Mouse (Mus musculus): Measurements from ENCODE around the gene Prkrip1. TPM values are rescaled to one million over a fixed set of nuclear protein-coding genes. Genes with fewer than 3 reads are reported as not detected.

Gene Prkrip1
- polyA plus RNA-seq, 1 experiment from 2014 or later = 60.1 TPM

Other genes with a start within 250 kb of the Prkrip1 start
- gene Ssc4d, start 224.4 kb downstream of the Prkrip1 start, polyA plus RNA-seq (2015; fragmentation: Nextera tagmentation; extraction: Ambion mirVana) = 4.4 and 4.5 TPM in 2 replicates
- gene Zp3, start 218.9 kb downstream of the Prkrip1 start, polyA plus RNA-seq (2015; fragmentation: Nextera tagmentation; extraction: Ambion mirVana) = 0.22 and 0.47 TPM in 2 replicates
- 35.2 and 37.9 TPM in 2 replicates for gene Dtx2, start 204.2 kb downstream of the Prkrip1 start, polyA plus RNA-seq (2015; fragmentation: Nextera tagmentation; extraction: Ambion mirVana)
- 0.14 and 0.15 TPM in 2 replicates for gene Upk3b, start 160.5 kb downstream of the Prkrip1 start, polyA plus RNA-seq (2015; fragmentation: Nextera tagmentation; extraction: Ambion mirVana)
- gene Upk3bl, start 144.5 kb downstream of the Prkrip1 start, polyA plus RNA-seq (2015; fragmentation: Nextera tagmentation; extraction: Ambion mirVana) = 2.2 and 3.5 TPM in 2 replicates
- gene Rasa4, start 115.0 kb downstream of the Prkrip1 start, polyA plus RNA-seq (2015; fragmentation: Nextera tagmentation; extraction: Ambion mirVana) = 17.0 and 18.5 TPM in 2 replicates
- 233 and 254 TPM in 2 replicates for gene Polr2j, start 82.3 kb downstream of the Prkrip1 start, polyA plus RNA-seq (2015; fragmentation: Nextera tagmentation; extraction: Ambion mirVana)
- 44.6 and 45.4 TPM in 2 replicates for gene Lrwd1, start 62.9 kb downstream of the Prkrip1 start, polyA plus RNA-seq (2015; fragmentation: Nextera tagmentation; extraction: Ambion mirVana)
- 28.0 and 29.7 TPM in 2 replicates for gene Alkbh4, start 62.8 kb downstream of the Prkrip1 start, polyA plus RNA-seq (2015; fragmentation: Nextera tagmentation; extraction: Ambion mirVana)
- 11.1 and 11.9 TPM in 2 replicates for gene Orai2, start 28.2 kb downstream of the Prkrip1 start, polyA plus RNA-seq (2015; fragmentation: Nextera tagmentation; extraction: Ambion mirVana)
- gene Sh2b2, start 47.6 kb upstream of the Prkrip1 start, polyA plus RNA-seq (2015; fragmentation: Nextera tagmentation; extraction: Ambion mirVana) = 9.6 and 10.8 TPM in 2 replicates